Mouse (Mus musculus) adrenal gland, adult 2 months (tissue): ENCODE results near the gene Sfrp4. TPM values are rescaled to one million over a fixed set of nuclear protein-coding genes. Genes with fewer than 3 reads are reported as not detected.
A peak's percentile ranks its signal among the peaks of the same experiment; 100 is the strongest.
"Not testable (repeated sequence)": the region's sequence is repeated elsewhere in the genome, so short reads cannot be mapped to it uniquely, and the experiment has no call there.

Source experiments
- DNase-seq: peaks from one replicate; pipeline ENCODE4 v3.0.0; 2021
- long read RNA-seq: library from polyadenylated mRNA; stranded (forward); transcript quantifications from one replicate; pipeline ENCODE4 v2.0.0, GENCODE M21; 2021
- polyA plus RNA-seq: library from polyadenylated mRNA; depleted of rRNA; stranded (reverse); fragments of >200 nt; gene quantifications from 2 replicates; pipeline ENCODE4 v1.2.3, GENCODE M21; 2012; rRNA removed
- total RNA-seq, 2 experiments: library from RNA; stranded (reverse); gene quantifications; 2 replicates each; pipeline ENCODE4 v1.2.3; 2021

The Sfrp4 gene
- total RNA-seq (1 to 10 TPM; 4.5 to 5.0 TPM), polyA plus RNA-seq (3.9 and 4.7 TPM in 2 replicates)
- long read RNA-seq, transcript Sfrp4-201 (6 exons, 1,764 nt), result major isoform, 6 of 6 reads
- long read RNA-seq, partial matches to known transcripts, result 0 of 6 reads
- long read RNA-seq, other reads (novel, unspliced or antisense), result 0 of 6 reads

DNA sequence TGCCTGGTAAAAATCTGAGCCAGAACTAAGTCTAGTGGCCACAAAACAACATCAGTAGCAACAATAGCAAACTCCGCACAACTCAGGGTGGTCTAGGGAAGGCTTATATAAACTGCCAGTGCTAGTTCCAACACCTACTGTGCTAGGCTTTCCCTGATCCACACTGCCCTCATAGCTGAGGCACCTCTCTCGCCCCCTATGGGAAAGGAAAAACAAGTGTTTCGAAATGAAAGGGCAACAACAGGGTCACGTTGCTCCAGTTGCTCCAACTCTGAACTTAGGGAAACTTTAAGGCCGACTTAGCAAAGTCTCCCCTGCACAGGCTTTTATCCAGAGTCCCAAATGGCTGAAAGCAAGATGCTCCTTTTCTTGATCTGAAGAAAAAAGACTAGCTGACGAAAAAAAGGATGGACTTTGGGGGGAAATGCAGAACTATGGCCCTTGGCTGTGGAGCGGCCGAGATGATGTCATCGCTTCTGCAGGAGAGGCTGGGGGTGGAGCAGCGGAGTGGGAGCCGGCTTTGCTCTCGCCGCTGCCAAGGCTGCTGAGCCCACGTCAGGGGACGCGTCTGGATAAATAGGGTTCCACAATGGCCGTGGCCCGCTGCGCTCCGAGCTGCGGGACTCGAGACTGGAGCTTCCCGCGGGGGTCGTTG, at the start of gene Sfrp4:
Gene Sfrp4, plus strand, starts transcription at position 532 of the 655 bp plus-strand sequence.
- peak; percentile 75 for DNase-seq

DNA sequence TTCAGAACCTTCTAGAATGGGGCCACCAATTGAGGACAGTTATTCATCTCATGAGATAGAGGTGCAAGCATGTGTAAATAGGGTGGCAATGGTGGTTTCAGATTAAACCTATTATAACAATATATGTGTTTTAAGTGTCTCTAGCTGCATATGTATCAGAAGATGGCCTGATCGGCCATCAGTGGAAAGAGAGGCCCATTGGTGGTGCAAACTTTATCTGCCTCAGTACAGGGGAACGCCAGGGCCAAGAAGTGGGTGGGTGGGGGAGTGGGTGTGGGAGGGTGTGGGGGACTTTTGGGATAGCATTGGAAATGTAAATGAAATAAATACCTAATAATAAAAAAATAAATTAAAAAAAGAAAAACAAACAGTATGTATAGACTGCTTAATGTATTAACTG, 48.2 kb upstream of the Sfrp4 start:
- DNase-seq, result not testable (repeated sequence)

DNA sequence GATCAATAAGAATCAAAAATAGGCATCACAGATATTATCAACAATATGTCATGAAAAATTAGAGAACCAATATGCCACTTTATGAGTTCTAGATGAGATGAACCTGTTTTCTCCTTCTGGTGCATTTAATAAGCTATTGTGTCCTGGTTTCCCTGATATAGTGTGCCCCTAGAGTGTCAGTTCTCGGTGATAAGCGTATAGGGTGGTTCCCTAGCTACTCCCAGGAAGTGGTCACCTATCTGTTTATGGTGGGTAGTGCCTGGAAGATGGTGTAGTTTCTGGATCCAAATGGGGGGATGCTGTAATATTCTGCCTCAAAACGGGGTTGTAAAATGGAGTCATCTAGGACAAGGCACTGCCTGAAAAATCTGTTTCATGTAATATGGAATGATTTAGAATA, 47.0 kb upstream of the Sfrp4 start:
- DNase-seq, result no peak

DNA sequence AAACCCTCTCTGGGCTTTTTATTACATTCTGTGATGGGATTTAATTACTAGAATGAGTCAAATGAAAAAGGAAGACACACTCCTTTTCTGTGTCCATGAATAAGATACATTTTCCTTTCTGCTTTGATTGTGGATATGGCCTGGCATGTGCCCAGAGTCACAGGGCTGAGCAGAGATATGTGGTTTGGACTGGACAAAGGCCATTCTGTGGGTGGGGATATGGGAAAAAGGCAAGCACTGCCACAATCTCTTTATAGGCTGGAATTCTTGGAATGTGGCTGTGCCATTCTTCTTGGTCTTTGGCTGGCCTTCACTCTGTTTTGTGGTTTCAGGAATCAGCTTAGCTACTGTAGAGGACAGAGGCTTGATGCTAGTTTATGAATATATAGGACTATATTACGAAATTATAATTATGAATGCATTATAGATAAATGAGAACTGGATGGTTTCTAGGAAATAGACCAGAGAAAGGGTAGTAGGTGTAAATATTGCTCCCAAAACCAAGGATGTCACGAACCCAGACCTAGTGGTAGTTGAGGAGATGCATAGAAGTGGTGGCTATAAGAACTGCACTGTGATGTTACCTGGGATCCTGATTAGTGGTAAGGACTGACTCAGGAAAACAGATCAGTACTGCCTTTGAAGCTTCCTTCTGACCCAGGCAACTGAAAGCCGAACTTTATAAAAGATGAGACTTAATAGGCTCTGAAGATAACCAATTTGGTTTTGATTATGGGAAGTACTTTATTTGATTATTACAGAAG, 31.7 kb upstream of the Sfrp4 start:
- DNase-seq, result peak; percentile 50

DNA sequence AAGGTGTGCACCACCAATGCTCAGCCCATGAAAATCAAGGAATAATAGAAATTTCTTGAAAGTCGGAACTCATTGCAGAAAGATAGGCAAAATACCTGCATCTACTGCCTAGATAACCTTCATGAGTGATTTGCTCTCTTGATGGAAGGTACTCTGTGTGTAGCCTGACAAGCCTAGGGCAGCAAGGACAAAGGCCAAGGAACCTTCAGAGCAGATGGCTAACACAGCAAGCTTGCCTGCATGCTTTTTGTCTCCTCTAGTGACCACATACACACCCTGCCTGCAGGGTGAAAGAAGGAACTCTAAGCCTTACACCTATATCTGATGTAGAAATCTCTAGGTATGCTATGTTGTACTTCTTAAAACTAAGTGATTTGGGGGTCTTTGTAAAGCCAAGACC, 27.8 kb upstream of the Sfrp4 start:
- DNase-seq, result peak; percentile 11

DNA sequence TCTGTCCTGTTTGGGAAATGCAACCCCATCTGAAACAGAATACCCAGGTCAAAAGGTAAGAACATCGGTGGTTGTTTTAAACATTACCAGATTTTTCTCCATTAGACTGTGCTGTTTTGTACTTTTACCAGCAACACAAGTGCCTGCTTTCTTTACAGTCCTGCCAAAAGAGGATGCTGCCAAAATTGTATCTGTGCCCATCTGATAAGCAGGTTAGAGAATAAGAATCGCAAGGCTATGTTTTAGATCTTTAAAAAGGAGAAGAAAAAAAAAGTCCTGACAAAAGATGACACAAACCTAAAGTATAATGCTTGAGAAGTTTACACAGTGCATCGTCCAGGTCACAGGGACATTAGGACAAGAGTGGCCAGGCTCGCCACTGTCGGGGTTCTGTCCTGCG, 23.7 kb upstream of the Sfrp4 start:
- DNase-seq, result peak; percentile 34

DNA sequence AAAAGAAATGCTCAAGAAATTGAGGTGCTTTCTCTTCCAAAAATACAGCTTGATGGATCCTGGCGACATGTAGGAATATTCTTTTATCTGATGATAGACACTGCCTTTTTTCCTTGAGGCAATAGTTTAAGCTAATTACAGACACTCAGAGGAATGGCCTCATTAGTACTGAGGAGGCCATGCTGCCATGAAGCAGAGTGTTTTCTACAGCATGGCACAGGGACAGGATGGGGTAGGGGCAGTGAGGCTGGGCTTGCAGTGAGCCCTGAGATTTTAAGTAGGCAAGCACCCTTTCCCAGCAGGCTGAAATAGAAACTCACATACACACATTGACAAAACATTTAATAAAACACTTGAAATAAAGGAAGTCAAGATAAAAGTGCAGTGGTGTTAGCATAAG, 20.4 kb upstream of the Sfrp4 start:
- no peak for DNase-seq

DNA sequence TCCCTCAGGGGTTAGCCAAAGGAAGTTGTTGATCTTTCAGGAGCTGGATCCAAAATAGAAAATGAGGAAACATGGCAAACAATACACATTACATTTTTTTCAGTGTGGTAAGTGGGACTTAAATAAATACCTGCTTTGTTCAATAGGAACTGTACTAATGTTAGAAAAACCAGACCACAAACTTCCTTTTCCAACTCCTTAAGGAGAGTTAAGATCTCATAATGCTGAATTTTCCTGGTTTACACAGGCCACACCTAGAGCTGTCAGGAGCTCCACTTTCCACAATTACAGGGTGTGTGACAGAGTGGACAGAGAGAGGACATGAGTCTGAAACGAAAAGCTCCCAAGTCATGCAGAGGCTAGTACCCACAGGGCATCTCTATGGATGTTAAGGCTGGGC, 19.2 kb upstream of the Sfrp4 start:
- no peak for DNase-seq

DNA sequence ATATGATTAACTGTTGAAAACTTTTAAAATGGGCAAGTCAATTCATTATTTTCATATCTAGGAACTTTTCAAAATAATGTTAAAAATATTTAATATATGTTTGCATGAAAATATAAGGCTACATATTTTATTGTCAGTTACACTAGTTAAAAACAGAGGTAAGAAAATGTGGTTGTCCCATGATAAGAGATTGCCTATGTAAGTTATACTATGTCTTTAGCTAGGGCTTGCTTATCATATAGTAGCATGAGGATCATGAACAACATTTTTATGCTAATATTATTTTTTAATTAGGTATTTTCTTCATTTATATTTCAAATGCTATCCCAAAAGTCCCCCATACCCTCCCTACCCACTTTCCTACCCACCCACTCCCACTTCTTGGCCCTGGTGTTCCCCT, 18.0 kb upstream of the Sfrp4 start:
- DNase-seq, result no peak

DNA sequence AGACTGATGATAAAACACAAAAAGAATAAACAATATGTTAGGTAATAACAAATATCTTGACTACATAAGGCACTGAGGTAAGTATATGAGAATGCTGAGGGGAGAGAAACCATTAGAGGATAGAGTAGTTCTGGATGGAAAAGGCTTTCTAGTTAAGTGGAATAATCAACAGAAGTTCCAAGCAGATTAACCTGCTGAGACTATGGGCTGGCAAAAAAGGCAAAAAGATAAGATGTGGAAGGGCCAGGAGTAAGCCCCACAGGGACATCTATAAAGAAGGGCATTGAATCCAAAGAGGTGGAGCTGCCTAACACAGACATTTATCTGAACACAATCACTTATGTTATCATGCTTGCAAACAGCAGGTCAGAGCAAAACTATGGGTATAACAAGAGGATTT, 14.8 kb upstream of the Sfrp4 start:
- DNase-seq, result no peak

DNA sequence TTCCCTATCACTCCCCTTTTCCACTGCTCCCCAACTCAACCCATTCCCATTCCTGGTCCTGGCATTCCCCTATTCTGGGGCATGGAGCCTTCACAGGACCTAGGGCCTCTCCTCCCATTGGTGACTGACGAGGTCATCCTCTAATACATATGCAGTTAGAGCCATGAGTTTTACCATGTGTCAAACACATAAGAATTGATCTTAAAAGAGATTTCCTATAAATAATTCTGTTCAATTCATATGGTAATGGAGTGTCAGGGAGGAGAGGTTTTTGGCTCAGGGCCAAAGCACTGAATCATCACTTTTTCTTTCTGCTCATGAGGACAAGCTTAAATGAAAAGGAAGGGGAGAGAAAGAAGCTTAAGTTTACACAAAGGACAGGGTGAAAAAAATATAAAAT, 10.6 kb upstream of the Sfrp4 start:
- DNase-seq, result no peak

DNA sequence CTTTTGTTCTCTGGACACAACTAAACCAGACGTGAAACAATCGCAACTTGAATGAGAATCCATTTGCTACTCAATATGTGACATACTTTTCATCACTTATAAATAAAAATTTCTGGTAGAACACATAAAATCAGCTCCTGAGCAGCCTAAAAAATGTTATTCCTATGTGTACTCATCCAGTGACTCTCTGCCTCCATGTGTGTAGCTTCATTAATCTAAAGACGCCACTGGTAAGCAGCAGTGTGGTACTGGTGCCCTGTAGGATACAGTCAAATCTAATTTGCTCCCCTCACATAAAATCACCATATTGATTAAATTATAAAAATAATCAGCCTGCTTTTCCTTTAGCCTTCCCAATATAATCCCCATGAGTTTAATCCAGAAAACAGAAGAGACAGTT, 9.9 kb upstream of the Sfrp4 start:
- no peak for DNase-seq

DNA sequence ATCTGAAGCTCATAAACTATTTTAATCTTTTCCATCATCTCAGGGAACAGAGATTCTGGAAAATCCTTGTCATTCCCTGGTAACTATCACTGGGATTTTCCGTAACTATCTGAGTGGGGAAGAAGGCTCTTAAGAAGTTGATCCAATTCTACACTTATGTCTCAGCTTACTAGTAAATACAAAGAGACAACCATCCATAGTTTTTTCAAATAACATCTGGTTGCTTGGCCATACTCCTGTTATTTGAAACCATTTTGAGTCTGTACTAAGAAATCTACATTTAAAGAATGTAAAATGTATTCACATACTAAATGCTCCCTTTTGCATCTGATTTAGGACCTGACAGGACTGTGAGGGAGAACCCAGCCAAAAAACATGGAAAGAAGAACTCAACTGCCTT, 9.5 kb upstream of the Sfrp4 start:
- DNase-seq, result no peak

DNA sequence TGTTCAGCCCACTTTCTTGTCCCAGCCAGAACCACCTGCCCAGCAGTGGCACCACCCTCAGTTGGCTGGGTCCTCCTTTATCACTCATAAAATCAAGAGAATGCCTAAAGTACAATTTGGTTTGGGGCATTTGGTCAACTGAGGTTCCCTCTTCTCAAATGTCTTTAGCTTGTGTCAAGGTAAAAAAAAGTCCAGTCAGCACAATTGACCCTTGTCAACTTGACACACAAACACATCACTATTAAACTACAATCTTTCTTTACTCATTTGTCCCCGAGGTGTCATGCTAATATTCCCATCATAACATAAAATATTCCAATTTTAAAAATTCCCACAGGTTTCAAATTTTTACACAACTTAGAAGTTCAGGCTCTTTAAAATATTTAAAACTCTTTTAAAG, 8.6 kb upstream of the Sfrp4 start:
- DNase-seq, result no peak

DNA sequence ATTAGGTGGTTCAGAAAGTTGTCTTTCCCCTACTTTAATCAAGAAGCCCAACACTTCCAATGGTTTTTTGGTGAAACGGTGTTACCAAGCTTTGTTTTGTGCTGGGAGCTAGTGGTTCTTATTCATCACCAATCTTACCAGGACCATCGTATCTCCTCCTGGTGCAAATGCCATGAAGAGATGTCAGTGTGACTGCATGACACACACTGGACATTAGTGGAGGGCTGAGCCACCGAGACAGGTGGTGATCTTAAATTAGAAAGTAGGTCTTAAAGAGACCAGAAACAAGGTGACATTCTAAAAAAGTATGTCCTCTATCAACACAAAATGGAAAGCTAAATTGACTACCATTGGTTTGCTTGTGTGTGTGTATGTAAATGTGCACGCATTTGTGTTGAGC, 4.8 kb upstream of the Sfrp4 start:
- no peak for DNase-seq

DNA sequence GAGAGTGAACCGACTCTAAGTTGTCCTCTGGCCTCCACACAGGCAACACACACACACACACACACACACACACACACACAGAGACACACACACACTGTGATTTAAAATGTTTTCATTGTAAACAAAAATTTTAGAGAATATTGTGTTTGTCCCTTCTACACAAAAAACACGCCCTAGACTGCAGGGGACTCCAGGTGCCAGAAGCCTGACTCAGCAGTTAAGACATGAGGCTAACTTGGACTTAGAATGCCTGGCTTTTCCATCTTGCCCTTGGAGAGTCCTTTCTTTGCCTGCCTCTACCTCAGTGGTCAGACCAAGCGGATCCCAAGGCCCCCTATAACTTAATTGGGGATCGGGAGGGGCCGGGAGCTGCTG, 4.1 kb upstream of the Sfrp4 start:
- DNase-seq, result no peak

DNA sequence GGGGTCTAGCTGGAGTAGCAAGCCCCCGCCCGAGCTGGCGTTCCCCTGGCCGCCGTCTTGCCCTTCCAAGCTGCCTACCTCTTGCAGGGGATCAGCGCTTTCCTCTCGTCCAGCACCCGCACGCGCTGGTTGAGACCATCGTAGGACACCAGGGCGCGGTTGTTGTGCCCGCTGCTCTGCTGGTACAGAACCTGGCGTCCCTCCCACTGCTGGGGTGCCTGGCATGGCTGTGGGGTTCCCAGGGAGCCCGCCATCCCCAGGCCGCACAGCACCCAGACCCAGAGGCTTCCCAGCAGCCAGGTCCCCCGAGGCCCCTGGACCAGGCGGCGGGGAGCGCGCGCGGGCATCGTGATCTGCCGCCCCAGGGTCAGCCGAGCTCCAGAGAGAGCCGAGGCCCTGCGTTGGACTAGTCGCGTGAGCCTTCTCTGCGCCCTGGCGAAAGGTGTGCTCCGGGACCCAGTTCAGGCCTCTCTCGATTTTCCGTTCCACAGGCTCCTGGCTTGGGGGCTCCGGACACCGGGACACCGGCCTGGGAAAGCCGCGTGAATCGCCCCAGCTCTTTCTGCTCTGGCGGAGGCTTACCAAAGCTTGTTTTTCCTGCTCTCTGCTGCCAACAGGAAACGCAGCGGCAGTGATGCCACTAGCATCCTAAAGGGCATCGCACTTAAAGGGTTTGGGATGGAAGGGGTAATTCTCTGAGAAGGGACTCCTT, 3.5 kb upstream of the Sfrp4 start, which contains the start of gene Epdr1:
Gene Epdr1, minus strand, starts transcription at position 712 of the 712 bp plus-strand sequence.
- DNase-seq, result peak; percentile 82

DNA sequence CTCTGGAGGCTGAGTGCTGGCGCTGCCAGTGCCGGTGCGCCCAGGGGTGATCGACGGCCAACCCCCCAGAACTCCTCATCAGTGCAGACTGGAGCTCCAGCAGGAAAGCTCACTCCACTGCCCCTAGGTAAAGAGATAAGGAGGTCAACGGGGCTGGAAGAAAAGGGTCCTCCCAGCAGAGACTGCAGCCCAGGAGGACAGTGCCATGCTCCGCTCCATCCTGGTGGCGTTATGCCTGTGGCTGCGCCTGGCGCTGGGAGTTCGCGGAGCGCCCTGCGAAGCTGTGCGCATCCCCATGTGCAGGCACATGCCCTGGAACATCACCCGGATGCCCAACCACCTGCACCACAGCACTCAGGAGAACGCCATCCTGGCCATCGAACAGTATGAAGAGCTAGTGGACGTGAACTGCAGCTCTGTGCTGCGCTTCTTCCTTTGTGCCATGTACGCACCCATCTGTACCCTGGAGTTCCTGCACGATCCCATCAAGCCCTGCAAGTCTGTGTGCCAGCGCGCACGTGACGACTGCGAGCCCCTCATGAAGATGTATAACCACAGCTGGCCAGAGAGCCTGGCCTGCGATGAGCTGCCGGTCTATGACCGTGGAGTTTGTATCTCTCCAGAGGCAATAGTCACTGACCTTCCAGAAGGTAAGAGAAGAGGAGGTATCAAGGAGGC, 463 bp downstream of the Sfrp4 start:
- DNase-seq, result no peak

DNA sequence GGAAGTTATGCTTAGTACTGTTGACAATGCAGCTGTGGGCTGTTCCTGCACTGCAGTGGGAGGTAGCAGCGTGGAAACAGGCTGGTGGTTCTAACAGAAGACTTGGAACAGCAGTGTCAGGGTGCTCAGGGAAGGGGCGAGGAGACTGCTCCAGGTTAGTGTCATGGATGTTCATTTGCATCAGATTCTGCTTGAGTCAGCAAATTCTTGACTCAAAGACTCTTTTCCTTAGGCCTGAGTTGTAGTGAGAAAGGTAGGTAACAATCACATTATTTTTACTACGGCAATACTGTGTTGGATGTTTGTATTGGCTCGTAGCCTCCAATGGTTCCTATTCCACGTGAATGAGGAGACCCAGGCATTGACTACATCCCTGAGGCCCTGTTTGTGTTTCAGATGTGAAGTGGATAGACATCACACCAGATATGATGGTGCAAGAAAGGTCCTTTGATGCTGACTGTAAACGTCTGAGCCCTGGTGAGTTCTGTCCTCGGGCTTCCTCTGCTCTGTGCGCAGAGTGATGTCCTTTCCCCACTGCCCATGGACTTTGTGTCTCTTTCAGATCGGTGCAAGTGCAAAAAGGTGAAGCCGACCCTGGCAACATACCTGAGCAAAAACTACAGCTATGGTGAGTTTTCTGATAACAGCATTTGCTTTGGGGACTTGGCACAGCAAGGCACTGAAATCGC, 1.9 kb downstream of the Sfrp4 start:
- no peak for DNase-seq

DNA sequence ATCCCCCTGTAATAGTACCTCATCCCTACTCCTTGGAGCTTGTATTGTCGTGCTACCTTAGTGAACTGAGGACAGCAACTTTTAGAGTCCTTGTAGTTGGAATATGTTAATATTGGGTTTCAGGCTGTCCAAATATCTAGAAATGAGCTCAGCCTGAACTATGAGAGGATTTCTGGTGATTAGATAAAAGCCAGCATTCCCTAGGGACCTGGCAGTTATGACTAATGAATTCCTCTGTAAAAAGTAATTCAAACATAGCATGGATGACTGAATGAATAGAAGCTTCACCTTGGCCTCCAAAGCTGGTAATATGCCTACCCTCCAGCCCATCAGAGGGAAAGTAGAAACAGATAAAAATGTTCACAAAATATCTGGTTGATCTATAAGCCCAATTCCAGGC, 3.6 kb downstream of the Sfrp4 start:
- no peak for DNase-seq
